In genomic region chr17:34234926-34235325, GRCm38 (mm10) we compare ENCODE assay signal across 9 mouse cellular contexts. TPM values are rescaled to one million over a fixed set of nuclear protein-coding genes. Genes with fewer than 3 reads are reported as not detected.
DNase-seq lines count a peak whose midpoint lies in the region; ATAC-seq and TF ChIP-seq lines count a peak whose summit lies in the region.
"Had no signal": no experiment of that assay in that cellular context is flagged by ENCODE, and none has a peak within 500 bp of the region (broad histone marks: within the 10 kb centered on the region; RNA-seq: fewer than 3 reads in every experiment).

No protein-coding gene starts in this region.

- no peaks in the 10 kb centered on the region for H3K27me3 ChIP-seq in heart, adult 2 months (ENCODE audit: control insufficient read depth, insufficient read depth, low read length)
- no peaks in the 10 kb centered on the region for H3K27me3 ChIP-seq in heart, embryonic 12.5 days (replicated peaks)
- no peaks in the 10 kb centered on the region for H3K27me3 ChIP-seq in midbrain, postnatal 0 days (ENCODE audit: insufficient read depth, low read length)
- H3K27me3 ChIP-seq: neural tube, embryonic 13.5 days had no signal

- H3K4me1 ChIP-seq in heart, adult 2 months (ENCODE audit: control insufficient read depth, insufficient read depth, low read length): no peaks in the 10 kb centered on the region; the same call in 1 of the 2 replicates
- no peaks in the 10 kb centered on the region for H3K4me1 ChIP-seq in heart, embryonic 12.5 days (replicated peaks)
- H3K4me1 ChIP-seq in midbrain, postnatal 0 days (ENCODE audit: insufficient read depth, low read length): no peaks in the 10 kb centered on the region
- H3K4me1 ChIP-seq: neural tube, embryonic 13.5 days had no signal

- ATAC-seq in heart, embryonic 12.5 days (ENCODE audit: insufficient number of reproducible peaks, low FRiP score): no peak
- 0 out of 2 replicates have a peak, but pooled peaks have one; percentile 52 for ATAC-seq in midbrain, postnatal 0 days (ENCODE audit: low FRiP score)

- 0 out of 2 replicates have a peak, but pooled peaks cover 8% of the 10 kb centered on the region for H3K9me3 ChIP-seq in heart, embryonic 12.5 days (replicated peaks)
- no peaks in the 10 kb centered on the region for H3K9me3 ChIP-seq in midbrain, postnatal 0 days (ENCODE audit: low read length)
- H3K9me3 ChIP-seq: neural tube, embryonic 13.5 days had no signal

- TF ChIP-seq POLR2A in heart, adult 2 months (IDR thresholded peaks at IDR 0.05; ENCODE audit: insufficient read depth, low read depth, low read length): no peak

- no peak overlapping the region for H3K9ac ChIP-seq in heart, adult 2 months (ENCODE audit: low read depth, low read length)
- no peak overlapping the region for H3K9ac ChIP-seq in heart, embryonic 12.5 days
- H3K9ac ChIP-seq in midbrain, postnatal 0 days (replicated peaks; ENCODE audit: low read length, poor library complexity, severe bottlenecking): no peak overlapping the region
- H3K9ac ChIP-seq: neural tube, embryonic 13.5 days had no signal

- H3K27ac ChIP-seq in heart, adult 2 months: peak overlapping the region; percentile 36
- H3K27ac ChIP-seq in heart, embryonic 12.5 days (ENCODE audit: poor library complexity, severe bottlenecking): no peak overlapping the region
- no peak overlapping the region for H3K27ac ChIP-seq in midbrain, postnatal 0 days (ENCODE audit: low read depth, low read length)
- H3K27ac ChIP-seq: neural tube, embryonic 13.5 days had no signal

- 26% methylated on average over 9 of the region's 9 CpGs for WGBS in heart, adult 2 months
- WGBS in heart, embryonic 12.5 days: 58% methylated on average over 9 of the region's 9 CpGs
- 38% methylated on average over 9 of the region's 9 CpGs for WGBS in midbrain, postnatal 0 days

- H3K4me2 ChIP-seq in heart, embryonic 12.5 days: no peak overlapping the region
- H3K4me2 ChIP-seq in midbrain, postnatal 0 days (ENCODE audit: low read depth, low read length, poor library complexity, severe bottlenecking): no peak overlapping the region
- H3K4me2 ChIP-seq: neural tube, embryonic 13.5 days had no signal

- H3K4me3 ChIP-seq in heart, adult 2 months: no peak overlapping the region
- no peak overlapping the region for H3K4me3 ChIP-seq in heart, embryonic 12.5 days
- no peak overlapping the region for H3K4me3 ChIP-seq in midbrain, postnatal 0 days (ENCODE audit: low read depth, low read length)
- H3K4me3 ChIP-seq: neural tube, embryonic 13.5 days had no signal

- no peaks in the 10 kb centered on the region for H3K36me3 ChIP-seq in heart, adult 2 months (ENCODE audit: control insufficient read depth, insufficient read depth, low read length)
- H3K36me3 ChIP-seq in heart, embryonic 12.5 days: no peaks in the 10 kb centered on the region
- H3K36me3 ChIP-seq in midbrain, postnatal 0 days (ENCODE audit: insufficient read depth, low read length): no peaks in the 10 kb centered on the region
- H3K36me3 ChIP-seq: neural tube, embryonic 13.5 days had no signal

- no peaks in the 10 kb centered on the region for H3K79me2 ChIP-seq in heart, adult 2 months (replicated peaks; ENCODE audit: control insufficient read depth, insufficient read depth, low read length)

- intact Hi-C loops in heart, adult 2 months (cut with DNase I): loop anchor here (1.0 to 10.0 kb wide), 4 partner anchors 29 to 160 kb away; no protein-coding TSS in a partner anchor
- intact Hi-C loops in left cerebral cortex, postnatal 36 days (cut with DNase I): loop anchor here (1.0 kb wide), 1 partner anchor 65 kb away; no protein-coding TSS in a partner anchor

- TF ChIP-seq EP300 in heart, adult 2 months (IDR thresholded peaks at IDR 0.05; ENCODE audit: insufficient read depth, low read depth, low read length): peak; percentile 91; the same call in 1 of the 2 replicates

- TF ChIP-seq CTCF in heart, adult 2 months (IDR thresholded peaks at IDR 0.05): no peak; the same call in 1 of the 2 replicates
- peak; percentile 86 for TF ChIP-seq CTCF in midbrain, postnatal 0 days (IDR thresholded peaks at IDR 0.05)

- DNase-seq in heart, adult 2 months: peak; percentile 83 to 88
- DNase-seq in cerebellum, adult 8-10 months: peak; percentile 44
- DNase-seq in gastrocnemius, adult 18-20 months (ENCODE audit: low spot score): peak; percentile 85
- DNase-seq in kidney, adult 18-20 months: peak; percentile 83
- DNase-seq in left cerebral cortex, postnatal 36 days (ENCODE audit: low spot score in 2 of 2): peak; percentile 46 to 58
- DNase-seq in midbrain, postnatal 0 days (ENCODE audit: low spot score): peak; percentile 60
- peak; percentile 90 to 92 for DNase-seq in spleen, postnatal 36 days (ENCODE audit: low spot score in 2 of 2)

RNA-seq across cellular contexts. Expression of gene H2-Ob, which starts 3.8 kb away (rescaled TPM):
- 1 to 10 TPM in 1 of 2 experiments, under 1 TPM in 1; 0.55 to 1.0 TPM for total RNA-seq in heart, adult 2 months (2021)
- polyA plus RNA-seq in heart, adult 2 months (2012; rRNA removed): 3.5 and 6.2 TPM in 2 replicates
- polyA plus RNA-seq in heart, embryonic 12.5 days (2016; fragmentation: Nextera tagmentation; extraction: Ambion mirVana): 0.15 TPM in 1 of 2 replicates, not detected in the other
- total RNA-seq in gastrocnemius, adult 18-20 months (2021): under 1 TPM; 0.14 to 0.33 TPM
- total RNA-seq in left cerebral cortex, postnatal 36 days (2021): not detected
- 1.1 and 1.2 TPM in 2 replicates for total RNA-seq in midbrain, postnatal 0 days (2014; rRNA removed)
- polyA plus RNA-seq in midbrain, postnatal 0 days (2015; fragmentation: Nextera tagmentation; extraction: Ambion mirVana): 0.31 and 0.55 TPM in 2 replicates
- polyA plus RNA-seq: neural tube, embryonic 13.5 days had no signal

RNA-seq across cellular contexts. Expression of gene H2-Ab1, which starts 22.6 kb away (rescaled TPM):
- 10 to 100 TPM; 21.1 to 25.7 TPM for total RNA-seq in heart, adult 2 months (2021)
- polyA plus RNA-seq in heart, adult 2 months (2012; rRNA removed): 114 and 190 TPM in 2 replicates
- polyA plus RNA-seq in heart, embryonic 12.5 days (2016; fragmentation: Nextera tagmentation; extraction: Ambion mirVana): 11.8 and 15.2 TPM in 2 replicates
- total RNA-seq in gastrocnemius, adult 18-20 months (2021): 1 to 10 TPM; 3.0 to 4.8 TPM
- 1 to 10 TPM; 1.9 to 2.5 TPM for total RNA-seq in left cerebral cortex, postnatal 36 days (2021)
- 0.57 and 1.4 TPM in 2 replicates for total RNA-seq in midbrain, postnatal 0 days (2014; rRNA removed)
- polyA plus RNA-seq in midbrain, postnatal 0 days (2015; fragmentation: Nextera tagmentation; extraction: Ambion mirVana): 1.5 and 2.7 TPM in 2 replicates

RNA-seq across cellular contexts. Expression of gene Tap2, which starts 31.6 kb away (rescaled TPM):
- 10 to 100 TPM; 26.1 to 31.2 TPM for total RNA-seq in heart, adult 2 months (2021)
- polyA plus RNA-seq in heart, adult 2 months (2012; rRNA removed): 25.0 and 26.5 TPM in 2 replicates
- 1.3 and 1.7 TPM in 2 replicates for polyA plus RNA-seq in heart, embryonic 12.5 days (2016; fragmentation: Nextera tagmentation; extraction: Ambion mirVana)
- total RNA-seq in gastrocnemius, adult 18-20 months (2021): 1 to 10 TPM; 4.1 to 6.6 TPM
- 1 to 10 TPM; 6.6 to 7.7 TPM for total RNA-seq in left cerebral cortex, postnatal 36 days (2021)
- total RNA-seq in midbrain, postnatal 0 days (2014; rRNA removed): 1.8 and 2.0 TPM in 2 replicates
- 2.9 and 4.2 TPM in 2 replicates for polyA plus RNA-seq in midbrain, postnatal 0 days (2015; fragmentation: Nextera tagmentation; extraction: Ambion mirVana)

RNA-seq across cellular contexts. Expression of gene Psmb8, which starts 37.4 kb away (rescaled TPM):
- total RNA-seq in heart, adult 2 months (2021): 10 to 100 TPM; 12.3 to 18.9 TPM
- 33.5 and 44.2 TPM in 2 replicates for polyA plus RNA-seq in heart, adult 2 months (2012; rRNA removed)
- polyA plus RNA-seq in heart, embryonic 12.5 days (2016; fragmentation: Nextera tagmentation; extraction: Ambion mirVana): 1.9 and 2.0 TPM in 2 replicates
- total RNA-seq in gastrocnemius, adult 18-20 months (2021): 1 to 10 TPM; 3.2 to 6.7 TPM
- 1 to 10 TPM; 2.1 to 3.4 TPM for total RNA-seq in left cerebral cortex, postnatal 36 days (2021)
- total RNA-seq in midbrain, postnatal 0 days (2014; rRNA removed): 1.7 and 2.8 TPM in 2 replicates
- 4.2 and 5.3 TPM in 2 replicates for polyA plus RNA-seq in midbrain, postnatal 0 days (2015; fragmentation: Nextera tagmentation; extraction: Ambion mirVana)

RNA-seq across cellular contexts. Expression of gene Psmb9, which starts 47.4 kb away (rescaled TPM):
- total RNA-seq in heart, adult 2 months (2021): 10 to 100 TPM in 1 of 2 experiments, 1 to 10 TPM in 1; 6.9 to 13.5 TPM
- 16.0 and 20.5 TPM in 2 replicates for polyA plus RNA-seq in heart, adult 2 months (2012; rRNA removed)
- polyA plus RNA-seq in heart, embryonic 12.5 days (2016; fragmentation: Nextera tagmentation; extraction: Ambion mirVana): 0.59 and 0.91 TPM in 2 replicates
- total RNA-seq in gastrocnemius, adult 18-20 months (2021): 1 to 10 TPM in 1 of 2 experiments, under 1 TPM in 1; 0.73 to 3.8 TPM
- total RNA-seq in left cerebral cortex, postnatal 36 days (2021): 1 to 10 TPM in 1 of 2 experiments, under 1 TPM in 1; 0.77 to 1.1 TPM
- total RNA-seq in midbrain, postnatal 0 days (2014; rRNA removed): 0.99 and 1.1 TPM in 2 replicates
- 2.0 and 3.3 TPM in 2 replicates for polyA plus RNA-seq in midbrain, postnatal 0 days (2015; fragmentation: Nextera tagmentation; extraction: Ambion mirVana)
